Mouse (Mus musculus): ENCODE results near the gene Arhgef25. TPM values are rescaled to one million over a fixed set of nuclear protein-coding genes. Genes with fewer than 3 reads are reported as not detected.

The Arhgef25 gene
- polyA plus RNA-seq, 1 experiment: 31.8 TPM

DNA sequence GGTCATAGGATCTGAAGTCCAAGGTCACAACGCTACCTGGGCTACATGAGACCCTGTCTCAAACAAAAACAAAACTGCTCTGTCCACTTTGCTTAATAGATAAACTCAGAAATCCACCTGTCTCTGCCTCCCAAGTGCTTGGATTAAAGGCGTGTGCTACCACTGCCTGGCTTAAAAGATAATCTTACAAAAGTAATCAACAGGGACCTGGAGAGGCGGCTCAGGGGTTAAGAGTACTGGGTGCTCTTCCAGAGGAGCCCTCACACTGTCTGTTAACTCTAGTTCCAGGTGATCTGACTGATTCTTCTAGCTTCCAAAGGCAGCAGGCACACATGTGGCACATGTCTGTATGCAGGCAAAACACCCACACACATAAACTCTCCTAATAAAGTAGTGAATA, 13.2 kb upstream of the Arhgef25 start:
- no peaks in the 10 kb centered on the region for H3K27me3 ChIP-seq (ENCODE audit: control insufficient read depth, insufficient read depth, insufficient read length)
- H3K4me3 ChIP-seq (ENCODE audit: insufficient read depth, poor library complexity, severe bottlenecking): no peak overlapping the region
- TF ChIP-seq MAX (IDR thresholded peaks at IDR 0.05) (no peak), CEBPB (IDR thresholded peaks at IDR 0.05; ENCODE audit: low read depth) (no peak), FOSL1 (IDR thresholded peaks at IDR 0.05; ENCODE audit: insufficient read depth, low read length, poor library complexity, severe bottlenecking) (no peak), MYOD1 (IDR thresholded peaks at IDR 0.05; ENCODE audit: control insufficient read depth, insufficient read length, low read depth) (no peak), MYOG (IDR thresholded peaks at IDR 0.05; ENCODE audit: control insufficient read depth, extremely low read depth, insufficient read length) (no peak), CTCF (IDR thresholded peaks at IDR 0.05; ENCODE audit: control insufficient read depth, insufficient read depth, insufficient read length) (no peak), USF1 (IDR thresholded peaks at IDR 0.05; ENCODE audit: low read depth) (no peak)
- no peaks in the 10 kb centered on the region for H3K79me3 ChIP-seq (ENCODE audit: low read depth)
- no peaks in the 10 kb centered on the region for H3K79me2 ChIP-seq (ENCODE audit: control insufficient read depth, insufficient read depth)
- H3ac ChIP-seq (ENCODE audit: control insufficient read depth, insufficient read length, low read depth): no peak overlapping the region
- H3K36me3 ChIP-seq (ENCODE audit: control insufficient read depth, insufficient read depth): peaks cover 64% of the 10 kb centered on the region

DNA sequence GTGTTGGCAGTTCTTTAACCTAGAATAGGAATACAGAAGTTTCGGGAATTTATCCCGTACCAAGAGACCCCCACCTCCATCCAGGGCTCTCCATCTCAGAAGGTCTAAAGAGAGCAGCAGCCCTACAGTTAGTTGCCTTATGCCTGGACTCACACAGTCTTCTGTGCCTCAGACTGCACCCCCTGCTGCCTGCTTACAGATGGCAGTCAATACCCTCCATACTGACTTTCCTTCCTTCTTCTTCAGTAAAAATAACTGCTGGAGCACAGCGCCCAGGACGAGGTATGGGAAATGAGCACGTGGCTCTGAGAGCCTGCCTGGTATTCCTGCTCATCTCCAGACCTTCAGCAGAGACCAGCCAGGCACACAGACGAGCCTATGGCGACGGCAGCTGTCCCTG, 10.4 kb upstream of the Arhgef25 start:
- TF ChIP-seq FOSL1 (IDR thresholded peaks at IDR 0.05; ENCODE audit: insufficient read depth, low read length, poor library complexity, severe bottlenecking) (no peak), CEBPB (IDR thresholded peaks at IDR 0.05; ENCODE audit: low read depth) (no peak), CTCF (IDR thresholded peaks at IDR 0.05; ENCODE audit: control insufficient read depth, insufficient read depth, insufficient read length) (no peak), MYOD1 (IDR thresholded peaks at IDR 0.05; ENCODE audit: control insufficient read depth, insufficient read length, low read depth) (no peak), MYOG (IDR thresholded peaks at IDR 0.05; ENCODE audit: control insufficient read depth, extremely low read depth, insufficient read length) (no peak), USF1 (IDR thresholded peaks at IDR 0.05; ENCODE audit: low read depth) (no peak), MAX (IDR thresholded peaks at IDR 0.05) (no peak)
- peaks cover 56% of the 10 kb centered on the region for H3K36me3 ChIP-seq (ENCODE audit: control insufficient read depth, insufficient read depth)

DNA sequence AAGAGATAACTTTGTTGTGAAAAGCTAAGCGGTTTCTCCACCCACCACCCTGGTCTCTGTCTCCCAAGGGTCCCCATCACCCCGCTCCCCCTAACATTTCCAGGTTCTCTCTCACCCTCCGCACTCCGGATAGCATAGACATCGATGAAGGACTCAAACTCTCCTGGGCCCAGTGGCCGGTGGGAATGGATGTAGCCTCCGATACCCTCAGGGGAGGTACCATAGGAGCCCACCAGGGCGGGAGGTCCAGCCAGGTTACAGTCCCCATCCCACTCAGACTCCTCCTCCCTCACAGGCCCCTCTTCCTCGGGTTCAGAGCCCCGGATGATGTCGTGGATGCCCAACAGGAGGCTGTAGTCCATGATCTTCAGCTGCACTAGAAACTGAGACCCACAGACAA, 9.6 kb upstream of the Arhgef25 start:
- H3K4me3 ChIP-seq (ENCODE audit: insufficient read depth, poor library complexity, severe bottlenecking): no peak overlapping the region
- no peaks in the 10 kb centered on the region for H3K27me3 ChIP-seq (ENCODE audit: control insufficient read depth, insufficient read depth, insufficient read length)
- H3K36me3 ChIP-seq (ENCODE audit: control insufficient read depth, insufficient read depth): peaks cover 48% of the 10 kb centered on the region
- no peak overlapping the region for H3ac ChIP-seq (ENCODE audit: control insufficient read depth, insufficient read length, low read depth)
- no peak for TF ChIP-seq MYOG (IDR thresholded peaks at IDR 0.05; ENCODE audit: control insufficient read depth, extremely low read depth, insufficient read length)
- TF ChIP-seq CEBPB (IDR thresholded peaks at IDR 0.05; ENCODE audit: low read depth): no peak
- TF ChIP-seq MAX (IDR thresholded peaks at IDR 0.05): no peak
- TF ChIP-seq FOSL1 (IDR thresholded peaks at IDR 0.05; ENCODE audit: insufficient read depth, low read length, poor library complexity, severe bottlenecking): no peak
- no peak for TF ChIP-seq CTCF (IDR thresholded peaks at IDR 0.05; ENCODE audit: control insufficient read depth, insufficient read depth, insufficient read length)
- no peak for TF ChIP-seq USF1 (IDR thresholded peaks at IDR 0.05; ENCODE audit: low read depth)
- TF ChIP-seq MYOD1 (IDR thresholded peaks at IDR 0.05; ENCODE audit: control insufficient read depth, insufficient read length, low read depth): no peak
- H3K79me2 ChIP-seq (ENCODE audit: control insufficient read depth, insufficient read depth): peaks cover 16% of the 10 kb centered on the region
- H3K79me3 ChIP-seq (ENCODE audit: low read depth): peaks cover 4% of the 10 kb centered on the region

More for the DNA sequence above, 10.4 kb upstream of the Arhgef25 start:
- Histone ChIP-seq H3K4me3 (ENCODE audit: insufficient read depth, poor library complexity, severe bottlenecking) (no peak overlapping the region), H3K27me3 (ENCODE audit: control insufficient read depth, insufficient read depth, insufficient read length) (no peaks in the 10 kb centered on the region), H3K79me2 (ENCODE audit: control insufficient read depth, insufficient read depth) (peaks cover 7% of the 10 kb centered on the region), H3K79me3 (ENCODE audit: low read depth) (peaks cover 4% of the 10 kb centered on the region), H3ac (ENCODE audit: control insufficient read depth, insufficient read length, low read depth) (no peak overlapping the region)

DNA sequence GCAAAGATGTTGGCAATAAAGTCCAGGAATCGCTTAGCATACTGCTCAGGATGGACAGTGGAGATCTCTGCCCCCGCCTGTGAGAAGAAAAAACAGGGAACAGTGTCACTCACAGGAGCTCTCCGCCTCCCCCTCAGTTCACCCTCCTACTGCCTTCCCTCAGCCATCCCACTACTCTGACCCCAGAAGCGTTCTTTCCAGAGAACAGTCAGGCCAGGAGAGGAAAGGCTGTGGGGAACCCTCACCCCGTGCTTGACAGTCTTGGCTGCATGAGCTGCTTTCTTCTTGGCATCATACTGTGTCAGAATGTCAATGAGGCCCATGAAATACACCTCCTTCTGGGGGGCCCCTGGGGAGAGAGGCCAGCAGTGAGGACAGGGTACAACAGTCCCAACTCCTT, 9.2 kb upstream of the Arhgef25 start:
- Histone ChIP-seq H3K27me3 (ENCODE audit: control insufficient read depth, insufficient read depth, insufficient read length) (no peaks in the 10 kb centered on the region), H3ac (ENCODE audit: control insufficient read depth, insufficient read length, low read depth) (no peak overlapping the region), H3K36me3 (ENCODE audit: control insufficient read depth, insufficient read depth) (peaks cover 46% of the 10 kb centered on the region)

DNA sequence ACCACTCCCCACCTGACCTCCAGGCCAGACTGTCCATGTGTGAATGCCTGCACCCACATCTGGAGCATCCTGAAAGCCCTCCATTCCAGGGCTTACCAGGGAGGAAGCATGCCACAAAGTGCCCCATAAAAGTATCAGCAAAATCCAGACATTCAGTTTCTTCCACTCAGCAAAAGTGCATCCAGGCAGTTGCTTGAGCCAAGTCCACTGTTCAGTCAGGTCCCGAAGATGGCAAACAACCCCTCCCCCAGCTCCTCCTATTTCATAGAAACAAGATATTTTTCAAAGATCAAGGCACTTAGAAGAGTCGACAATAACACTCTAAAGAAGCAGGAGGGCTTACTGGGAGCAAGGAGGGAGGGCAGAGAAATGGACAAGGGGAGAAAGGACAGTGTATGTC, 8.6 kb upstream of the Arhgef25 start:
- H3K79me3 ChIP-seq (ENCODE audit: low read depth): peaks cover 4% of the 10 kb centered on the region
- peaks cover 19% of the 10 kb centered on the region for H3K79me2 ChIP-seq (ENCODE audit: control insufficient read depth, insufficient read depth)
- H3K4me3 ChIP-seq (ENCODE audit: insufficient read depth, poor library complexity, severe bottlenecking): no peak overlapping the region
- peaks cover 42% of the 10 kb centered on the region for H3K36me3 ChIP-seq (ENCODE audit: control insufficient read depth, insufficient read depth)
- H3ac ChIP-seq (ENCODE audit: control insufficient read depth, insufficient read length, low read depth): no peak overlapping the region
- no peaks in the 10 kb centered on the region for H3K27me3 ChIP-seq (ENCODE audit: control insufficient read depth, insufficient read depth, insufficient read length)
- TF ChIP-seq MYOD1 (IDR thresholded peaks at IDR 0.05; ENCODE audit: control insufficient read depth, insufficient read length, low read depth) (no peak), CEBPB (IDR thresholded peaks at IDR 0.05; ENCODE audit: low read depth) (no peak), CTCF (IDR thresholded peaks at IDR 0.05; ENCODE audit: control insufficient read depth, insufficient read depth, insufficient read length) (no peak), USF1 (IDR thresholded peaks at IDR 0.05; ENCODE audit: low read depth) (no peak), FOSL1 (IDR thresholded peaks at IDR 0.05; ENCODE audit: insufficient read depth, low read length, poor library complexity, severe bottlenecking) (no peak), MAX (IDR thresholded peaks at IDR 0.05) (no peak), MYOG (IDR thresholded peaks at IDR 0.05; ENCODE audit: control insufficient read depth, extremely low read depth, insufficient read length) (no peak)

More for the DNA sequence above, 9.2 kb upstream of the Arhgef25 start:
- Histone ChIP-seq H3K4me3 (ENCODE audit: insufficient read depth, poor library complexity, severe bottlenecking) (no peak overlapping the region), H3K79me3 (ENCODE audit: low read depth) (peaks cover 4% of the 10 kb centered on the region), H3K79me2 (ENCODE audit: control insufficient read depth, insufficient read depth) (peaks cover 19% of the 10 kb centered on the region)
- no peak for TF ChIP-seq MYOG (IDR thresholded peaks at IDR 0.05; ENCODE audit: control insufficient read depth, extremely low read depth, insufficient read length)
- no peak for TF ChIP-seq MYOD1 (IDR thresholded peaks at IDR 0.05; ENCODE audit: control insufficient read depth, insufficient read length, low read depth)
- TF ChIP-seq MAX (IDR thresholded peaks at IDR 0.05): no peak
- TF ChIP-seq CEBPB (IDR thresholded peaks at IDR 0.05; ENCODE audit: low read depth): no peak
- no peak for TF ChIP-seq USF1 (IDR thresholded peaks at IDR 0.05; ENCODE audit: low read depth)
- no peak for TF ChIP-seq CTCF (IDR thresholded peaks at IDR 0.05; ENCODE audit: control insufficient read depth, insufficient read depth, insufficient read length)
- no peak for TF ChIP-seq FOSL1 (IDR thresholded peaks at IDR 0.05; ENCODE audit: insufficient read depth, low read length, poor library complexity, severe bottlenecking)
